Mouse (Mus musculus): ENCODE data around the gene Mfsd6. TPM values are rescaled to one million over a fixed set of nuclear protein-coding genes. Genes with fewer than 3 reads are reported as not detected.

Mfsd6 gene
- 39.5 TPM for polyA plus RNA-seq (2014; fragmentation: Illumina TruSeq; extraction: RNeasy Lipid Tissue Mini Kit (QIAGEN cat#74804); ENCODE audit: low replicate concordance)

GRCm38 (mm10) chr1:52727056-52727900 is at the start of gene Mfsd6:
Gene Mfsd6 (minus strand): TSS chr1:52727462.

GRCm38 (mm10) chr1:52630248-52630936 is 96.9 kb downstream of the Mfsd6 start, which contains the start of gene Nemp2:
Gene Nemp2 (plus strand): TSS chr1:52630703.

Other genes starting within 250 kb of the Mfsd6 start
- gene Nab1, start 226.8 kb downstream of the Mfsd6 start, polyA plus RNA-seq (2014; fragmentation: Illumina TruSeq; extraction: RNeasy Lipid Tissue Mini Kit (QIAGEN cat#74804); ENCODE audit: low replicate concordance) = 50.8 TPM
- 3.4 TPM for gene Nemp2, start 96.8 kb downstream of the Mfsd6 start, polyA plus RNA-seq (2014; fragmentation: Illumina TruSeq; extraction: RNeasy Lipid Tissue Mini Kit (QIAGEN cat#74804); ENCODE audit: low replicate concordance)
- 27.8 TPM for gene Inpp1, start 90.2 kb upstream of the Mfsd6 start, polyA plus RNA-seq (2014; fragmentation: Illumina TruSeq; extraction: RNeasy Lipid Tissue Mini Kit (QIAGEN cat#74804); ENCODE audit: low replicate concordance)
- 75.7 TPM for gene Hibch, start 117.5 kb upstream of the Mfsd6 start, polyA plus RNA-seq (2014; fragmentation: Illumina TruSeq; extraction: RNeasy Lipid Tissue Mini Kit (QIAGEN cat#74804); ENCODE audit: low replicate concordance)

Measured in small intestine, adult 10 weeks (tissue).